Mouse (Mus musculus) midbrain, embryonic 13.5 days (tissue): ENCODE results near the gene Krt71. TPM values are rescaled to one million over a fixed set of nuclear protein-coding genes. Genes with fewer than 3 reads are reported as not detected.

Source experiments
- microRNA-seq: library from miRNA; unstranded; fragments of <30 nt; microRNA quantifications from one replicate; pipeline ENCODE4, GENCODE M21; 2016
- polyA plus RNA-seq: library from polyadenylated mRNA; unstranded; fragments of >200 nt; fragmentation: Nextera tagmentation; extraction: Ambion mirVana; gene quantifications from 2 replicates; pipeline ENCODE4 v1.2.1, GENCODE M21; 2015

Krt71 gene
- polyA plus RNA-seq, 1 experiment from 2014 or later = not detected

Small RNA genes lying within 50 kb of the gene (microRNA-seq; reads per million reads assigned to microRNA genes)
- gene Gm44323 (not detected), gene Gm44342 (not detected)

Other genes with a start within 250 kb of the Krt71 start
- gene Gm49425, start 225.8 kb downstream of the Krt71 start, polyA plus RNA-seq = not detected in 2 replicates
- gene Krt84, start 210.3 kb downstream of the Krt71 start, polyA plus RNA-seq = not detected in 2 replicates
- not detected in 2 replicates for gene Krt82, start 192.4 kb downstream of the Krt71 start, polyA plus RNA-seq
- gene Krt90, start 180.2 kb downstream of the Krt71 start, polyA plus RNA-seq = 0.08 TPM in 1 of 2 replicates, not detected in the other
- gene Krt75, start 169.2 kb downstream of the Krt71 start, polyA plus RNA-seq = 0.11 TPM in 1 of 2 replicates, not detected in the other
- gene Gm5414, start 114.9 kb downstream of the Krt71 start, polyA plus RNA-seq = not detected in 2 replicates
- gene Gm5478, start 95.7 kb downstream of the Krt71 start, polyA plus RNA-seq = not detected in 2 replicates
- not detected in 2 replicates for gene Krt6b, start 62.8 kb downstream of the Krt71 start, polyA plus RNA-seq
- gene Krt6a, start 48.8 kb downstream of the Krt71 start, polyA plus RNA-seq = not detected in 2 replicates
- gene Krt5, start 30.2 kb downstream of the Krt71 start, polyA plus RNA-seq = 0.19 and 0.26 TPM in 2 replicates
- not detected in 2 replicates for gene Krt72, start 43.4 kb upstream of the Krt71 start, polyA plus RNA-seq
- 0.50 and 1.0 TPM in 2 replicates for gene Krt73, start 59.2 kb upstream of the Krt71 start, polyA plus RNA-seq
- not detected in 2 replicates for gene Krt2, start 75.1 kb upstream of the Krt71 start, polyA plus RNA-seq
- 4.2 and 4.7 TPM in 2 replicates for gene Krt1, start 107.7 kb upstream of the Krt71 start, polyA plus RNA-seq
- 0.15 TPM in 1 of 2 replicates, not detected in the other for gene Krt77, start 126.6 kb upstream of the Krt71 start, polyA plus RNA-seq
- gene Krt76, start 149.8 kb upstream of the Krt71 start, polyA plus RNA-seq = not detected in 2 replicates
- 0.26 TPM in 1 of 2 replicates, not detected in the other for gene Krt4, start 181.6 kb upstream of the Krt71 start, polyA plus RNA-seq
- 0.15 TPM in 1 of 2 replicates, not detected in the other for gene Krt79, start 197.2 kb upstream of the Krt71 start, polyA plus RNA-seq
- gene Krt78, start 211.2 kb upstream of the Krt71 start, polyA plus RNA-seq = not detected in 2 replicates